Mouse (Mus musculus): ENCODE measurements at regions not wholly inside any gene's neighbourhood (a gene's known extent, or its start where the extent isn't known, plus 50 kb on each side); places are given as distances from the start of the nearest gene placed in this dataset.

DNA sequence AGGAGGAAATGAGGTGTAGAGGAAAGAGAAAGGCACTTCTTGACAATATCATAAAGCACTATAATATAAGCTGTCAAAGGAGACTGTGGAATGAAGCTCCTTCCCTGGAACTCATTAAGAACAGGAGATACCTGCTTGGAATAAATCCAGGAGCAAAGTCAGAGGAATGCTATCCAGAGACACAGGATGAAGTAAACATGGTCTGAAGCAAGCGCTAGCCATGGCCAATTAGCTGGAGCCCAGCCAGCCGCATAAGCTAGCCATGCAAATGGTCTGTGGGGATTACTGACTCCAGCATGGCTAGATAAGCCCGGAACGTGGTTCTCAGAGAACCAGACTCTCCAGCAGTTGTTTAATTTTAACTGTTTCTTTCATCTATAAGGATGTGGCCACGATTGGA is 54.9 kb upstream of the Gpc3 start:
- H3K9ac ChIP-seq = no peak overlapping the region
- 24% methylated on average over 5 of the region's 5 CpGs for WGBS
- H3K27me3 ChIP-seq (ENCODE audit: insufficient read depth, low read length) = no peaks in the 10 kb centered on the region

DNA sequence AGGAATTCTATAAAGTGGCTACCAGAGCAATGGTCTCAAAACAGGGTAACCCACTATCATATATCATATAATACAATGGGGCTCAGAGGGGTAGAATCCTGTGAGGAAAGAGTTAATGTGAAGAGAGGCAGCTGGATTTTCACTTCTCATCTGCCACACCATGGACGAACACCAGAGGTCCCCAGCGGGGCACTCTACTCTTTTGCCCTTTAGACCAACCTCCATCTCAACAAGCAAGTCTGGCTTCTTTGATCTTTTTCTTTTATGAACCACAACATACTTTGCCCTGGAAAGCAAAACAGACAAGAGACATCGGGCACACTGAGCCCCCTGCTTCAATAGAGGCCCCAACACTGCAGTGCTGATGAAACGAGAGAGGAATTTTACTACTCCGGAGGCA is 65.3 kb upstream of the Gpc3 start:
- Histone ChIP-seq H3K4me1 (ENCODE audit: insufficient read depth) (no peaks in the 10 kb centered on the region; the same call in 1 of the 2 replicates), H3K4me3 (ENCODE audit: low read depth, low read length) (no peak overlapping the region), H3K4me2 (no peak overlapping the region), H3K27me3 (ENCODE audit: insufficient read depth, low read length) (no peaks in the 10 kb centered on the region), H3K27ac (ENCODE audit: low read depth) (no peak overlapping the region), H3K9me3 (ENCODE audit: low read depth, low read length) (no peaks in the 10 kb centered on the region), H3K9ac (no peak overlapping the region; the same call in 1 of the 2 replicates), H3K36me3 (ENCODE audit: insufficient read depth) (no peaks in the 10 kb centered on the region)
- no peak for ATAC-seq (ENCODE audit: insufficient read depth)
- peak; percentile 52 for DNase-seq
- 15% methylated on average over 5 of the region's 5 CpGs for WGBS
- TF ChIP-seq CTCF (IDR thresholded peaks at IDR 0.05; ENCODE audit: low read depth) = peak; percentile 51

More for the DNA sequence above, 54.9 kb upstream of the Gpc3 start:
- DNase-seq = peak; percentile 40
- Histone ChIP-seq H3K36me3 (ENCODE audit: insufficient read depth) (no peaks in the 10 kb centered on the region), H3K27ac (ENCODE audit: low read depth) (no peak overlapping the region), H3K4me3 (ENCODE audit: low read depth, low read length) (no peak overlapping the region), H3K4me1 (ENCODE audit: insufficient read depth) (no peaks in the 10 kb centered on the region), H3K4me2 (no peak overlapping the region), H3K9me3 (ENCODE audit: low read depth, low read length) (no peaks in the 10 kb centered on the region)
- TF ChIP-seq CTCF (IDR thresholded peaks at IDR 0.05; ENCODE audit: low read depth) = no peak
- no peak for ATAC-seq (ENCODE audit: insufficient read depth)

DNA sequence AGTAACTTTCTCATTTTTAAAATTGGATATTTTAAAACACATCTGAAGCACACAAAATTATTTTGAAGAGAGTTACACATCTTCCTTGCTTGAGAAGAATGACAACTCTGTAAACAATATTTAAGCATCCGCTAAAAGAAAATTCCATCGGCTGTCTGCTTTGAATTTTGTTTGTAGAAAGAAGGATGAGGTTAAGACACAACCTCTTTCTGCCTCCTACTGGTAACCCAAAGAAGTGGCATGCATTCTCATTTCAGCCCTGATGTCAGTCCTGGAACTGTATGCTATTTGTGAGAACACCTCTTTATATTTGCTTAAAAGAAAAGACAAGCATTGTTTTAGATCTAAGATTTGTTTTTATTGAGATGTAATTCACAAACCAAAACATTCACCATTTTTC is 80.6 kb upstream of the Gpc3 start:
- Histone ChIP-seq H3K4me3 (ENCODE audit: low read depth, low read length) (no peak overlapping the region), H3K9me3 (ENCODE audit: low read depth, low read length) (no peaks in the 10 kb centered on the region), H3K9ac (no peak overlapping the region), H3K36me3 (ENCODE audit: insufficient read depth) (no peaks in the 10 kb centered on the region), H3K4me1 (ENCODE audit: insufficient read depth) (no peaks in the 10 kb centered on the region), H3K27me3 (ENCODE audit: insufficient read depth, low read length) (no peaks in the 10 kb centered on the region), H3K4me2 (no peak overlapping the region), H3K27ac (ENCODE audit: low read depth) (no peak overlapping the region)
- ATAC-seq (ENCODE audit: insufficient read depth) (no peak), DNase-seq (peak; percentile 58)
- peak; percentile 59 for TF ChIP-seq CTCF (IDR thresholded peaks at IDR 0.05; ENCODE audit: low read depth)
- WGBS = 19% methylated on average over 2 of the region's 2 CpGs

DNA sequence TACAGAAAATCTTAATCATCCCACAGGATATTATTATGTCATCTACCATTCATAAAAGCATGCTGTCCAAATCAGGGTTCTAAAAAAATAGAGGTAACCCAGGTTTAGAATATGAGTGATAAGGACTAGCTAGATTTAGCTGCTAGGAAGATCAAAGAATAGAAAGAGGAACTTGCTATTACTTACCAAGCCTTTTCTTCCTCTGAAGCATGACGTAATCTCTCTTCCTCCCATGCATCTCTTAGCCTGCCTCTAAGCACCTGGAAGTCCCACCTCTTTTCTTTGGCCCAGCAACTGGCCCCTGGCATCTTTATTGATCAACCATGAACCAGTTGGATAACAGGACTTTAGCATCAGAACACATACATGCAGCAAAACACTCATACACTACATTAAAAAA is 85.9 kb upstream of the Gpc3 start:
- no peak overlapping the region for H3K27ac ChIP-seq (ENCODE audit: low read depth)
- DNase-seq = no peak
- TF ChIP-seq CTCF (IDR thresholded peaks at IDR 0.05; ENCODE audit: low read depth) = no peak
- H3K4me1 ChIP-seq (ENCODE audit: insufficient read depth) = no peaks in the 10 kb centered on the region
- H3K4me3 ChIP-seq (ENCODE audit: low read depth, low read length) = no peak overlapping the region
- 56% methylated on average over 1 of the region's 1 CpGs for WGBS
- no peaks in the 10 kb centered on the region for H3K27me3 ChIP-seq (ENCODE audit: insufficient read depth, low read length)
- H3K9ac ChIP-seq = no peak overlapping the region
- no peaks in the 10 kb centered on the region for H3K36me3 ChIP-seq (ENCODE audit: insufficient read depth)
- ATAC-seq (ENCODE audit: insufficient read depth) = no peak
- no peaks in the 10 kb centered on the region for H3K9me3 ChIP-seq (ENCODE audit: low read depth, low read length)
- no peak overlapping the region for H3K4me2 ChIP-seq

DNA sequence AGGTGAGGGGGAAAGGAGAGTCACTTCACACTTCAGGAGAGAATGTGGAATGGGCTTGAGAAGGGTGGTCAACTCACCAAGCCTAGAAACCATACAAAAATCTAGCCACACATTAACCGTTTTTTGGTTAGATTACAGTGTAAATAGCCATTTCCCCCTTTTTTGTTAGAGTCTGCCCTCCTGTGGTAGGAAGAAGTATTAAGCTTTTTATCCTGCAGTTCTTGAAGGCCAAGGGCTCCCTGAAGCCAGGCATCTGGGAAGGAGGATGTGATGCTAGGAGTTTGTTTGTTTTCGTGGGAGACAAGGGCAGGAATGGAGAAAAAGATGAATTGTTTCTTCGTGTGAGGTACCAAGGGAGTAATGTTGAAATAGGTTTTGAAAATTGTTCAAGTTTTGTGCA is 73.5 kb upstream of the Ccdc160 start:
- Histone ChIP-seq H3K4me1 (ENCODE audit: insufficient read depth) (no peaks in the 10 kb centered on the region), H3K27ac (ENCODE audit: low read depth) (no peak overlapping the region), H3K9ac (no peak overlapping the region), H3K9me3 (ENCODE audit: low read depth, low read length) (no peaks in the 10 kb centered on the region), H3K4me3 (ENCODE audit: low read depth, low read length) (no peak overlapping the region), H3K27me3 (ENCODE audit: insufficient read depth, low read length) (no peaks in the 10 kb centered on the region), H3K4me2 (no peak overlapping the region), H3K36me3 (ENCODE audit: insufficient read depth) (no peaks in the 10 kb centered on the region)
- DNase-seq = peak; percentile 69
- ATAC-seq (ENCODE audit: insufficient read depth) = no peak
- 17% methylated on average over 3 of the region's 3 CpGs for WGBS
- peak; percentile 60 for TF ChIP-seq CTCF (IDR thresholded peaks at IDR 0.05; ENCODE audit: low read depth)

DNA sequence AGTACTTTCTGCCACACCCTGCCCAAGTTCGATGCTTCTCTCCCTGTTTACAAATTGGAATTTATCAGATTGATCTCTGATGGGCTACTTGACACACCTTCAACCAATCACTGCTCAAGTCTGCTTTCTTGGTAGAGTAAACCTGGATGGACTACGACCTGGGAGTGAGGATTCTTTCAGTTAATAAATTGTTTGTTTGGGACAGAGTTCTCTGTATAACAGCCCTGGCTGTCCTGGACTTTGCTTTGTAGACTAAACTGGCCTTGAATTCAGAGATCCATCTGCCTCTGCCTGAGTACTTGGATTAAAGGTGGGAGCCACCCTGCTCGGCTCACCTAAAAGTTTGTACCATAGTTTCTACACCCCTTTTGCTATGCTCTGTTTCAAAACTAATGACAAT is 52.9 kb upstream of the Ccdc160 start:
- no peak for TF ChIP-seq CTCF (IDR thresholded peaks at IDR 0.05; ENCODE audit: low read depth)
- no peak overlapping the region for H3K4me2 ChIP-seq
- H3K27me3 ChIP-seq (ENCODE audit: insufficient read depth, low read length) = no peaks in the 10 kb centered on the region
- H3K4me3 ChIP-seq (ENCODE audit: low read depth, low read length) = no peak overlapping the region
- no peak for ATAC-seq (ENCODE audit: insufficient read depth)
- no peaks in the 10 kb centered on the region for H3K9me3 ChIP-seq (ENCODE audit: low read depth, low read length)
- H3K36me3 ChIP-seq (ENCODE audit: insufficient read depth) = no peaks in the 10 kb centered on the region
- no peak for DNase-seq
- H3K4me1 ChIP-seq (ENCODE audit: insufficient read depth) = no peaks in the 10 kb centered on the region
- WGBS = 62% methylated on average over 3 of the region's 3 CpGs
- H3K9ac ChIP-seq = no peak overlapping the region
- H3K27ac ChIP-seq (ENCODE audit: low read depth) = no peak overlapping the region

All from lung, embryonic 14.5 days (tissue).